Mouse (Mus musculus) brain, embryonic 14.5 days (tissue): ENCODE results near the gene Adamtsl2. TPM values are rescaled to one million over a fixed set of nuclear protein-coding genes. Genes with fewer than 3 reads are reported as not detected.

Source experiments
- DNase-seq: peaks from one replicate; pipeline ENCODE4 v3.0.0-alpha.2; 2011; ENCODE audit warnings: low read depth
- CTCF ChIP-seq: fragments of 200-500 bp; IDR thresholded peaks from 2 replicates; pipeline ENCODE4 v1.5.1; 2012; ENCODE audit warnings: inconsistent platforms, mild to moderate bottlenecking, moderate library complexity, borderline replicate concordance; ENCODE audit not compliant: insufficient read depth, insufficient read length; ENCODE audit errors: extremely low read depth
- POLR2A ChIP-seq: fragments of 200-500 bp; IDR thresholded peaks from 2 replicates; pipeline ENCODE4 v1.6.1; 2012; ENCODE audit warnings: mild to moderate bottlenecking, inconsistent platforms, borderline replicate concordance; ENCODE audit not compliant: poor library complexity, insufficient read depth, insufficient read length, severe bottlenecking; ENCODE audit errors: extremely low read depth
- polyA plus RNA-seq: library from polyadenylated mRNA; depleted of rRNA; stranded (reverse); fragments of >200 nt; gene quantifications from 2 replicates; pipeline ENCODE4 v1.2.3, GENCODE M21; 2012; rRNA removed

Gene Adamtsl2
- polyA plus RNA-seq, 1 experiment = 14.3 TPM

GRCm38 (mm10) chr2:27144957-27145356 is 65.8 kb downstream of the Adamtsl2 start:
- DNase-seq = peak; percentile 48
- TF ChIP-seq POLR2A (no peak), CTCF (no peak)

- TF ChIP-seq CTCF (no peak), POLR2A (no peak)
- no peak for DNase-seq
Observed at GRCm38 (mm10) chr2:27146840-27147239, 67.7 kb downstream of the Adamtsl2 start.

GRCm38 (mm10) chr2:27149457-27149856 is 70.3 kb downstream of the Adamtsl2 start:
- DNase-seq = peak; percentile 36

GRCm38 (mm10) chr2:27154466-27155185 is 75.4 kb downstream of the Adamtsl2 start:
- no peak for DNase-seq
- TF ChIP-seq POLR2A (no peak), CTCF (no peak)

More at GRCm38 (mm10) chr2:27149457-27149856, 70.3 kb downstream of the Adamtsl2 start:
- TF ChIP-seq POLR2A (no peak), CTCF (no peak)

GRCm38 (mm10) chr2:27156596-27156995 is 77.4 kb downstream of the Adamtsl2 start:
- TF ChIP-seq POLR2A (no peak), CTCF (no peak)
- DNase-seq = peak; percentile 32

Other genes starting within 250 kb of the Adamtsl2 start
- not detected in 2 replicates for gene Abo, start 214.4 kb upstream of the Adamtsl2 start, polyA plus RNA-seq
- 24.6 and 30.1 TPM in 2 replicates for gene Surf6, start 176.5 kb upstream of the Adamtsl2 start, polyA plus RNA-seq
- 119 and 181 TPM in 2 replicates for gene Med22, start 168.7 kb upstream of the Adamtsl2 start, polyA plus RNA-seq
- gene Rpl7a, start 168.6 kb upstream of the Adamtsl2 start, polyA plus RNA-seq = 1,440 and 1,580 TPM in 2 replicates
- 51.2 and 56.7 TPM in 2 replicates for gene Surf2, start 163.0 kb upstream of the Adamtsl2 start, polyA plus RNA-seq
- 60.6 and 68.5 TPM in 2 replicates for gene Surf1, start 162.8 kb upstream of the Adamtsl2 start, polyA plus RNA-seq
- gene Surf4, start 145.5 kb upstream of the Adamtsl2 start, polyA plus RNA-seq = 97.7 and 102 TPM in 2 replicates
- 0.21 and 0.23 TPM in 2 replicates for gene Stkld1, start 145.3 kb upstream of the Adamtsl2 start, polyA plus RNA-seq
- 40.8 and 46.6 TPM in 2 replicates for gene Rexo4, start 115.0 kb upstream of the Adamtsl2 start, polyA plus RNA-seq
- 0.12 TPM in 1 of 2 replicates, not detected in the other for gene Adamts13, start 106.0 kb upstream of the Adamtsl2 start, polyA plus RNA-seq
- gene Cacfd1, start 69.5 kb upstream of the Adamtsl2 start, polyA plus RNA-seq = 95.9 and 110 TPM in 2 replicates
- gene Slc2a6, start 51.4 kb upstream of the Adamtsl2 start, polyA plus RNA-seq = 7.2 and 8.2 TPM in 2 replicates
- gene Mymk, start 7.2 kb upstream of the Adamtsl2 start, polyA plus RNA-seq = 0.26 and 0.73 TPM in 2 replicates
- gene Fam163b, start 63.1 kb downstream of the Adamtsl2 start, polyA plus RNA-seq = 5.6 and 7.2 TPM in 2 replicates
- gene Dbh, start 85.9 kb downstream of the Adamtsl2 start, polyA plus RNA-seq = 0.88 and 2.7 TPM in 2 replicates
- gene Sardh, start 169.0 kb downstream of the Adamtsl2 start, polyA plus RNA-seq = 2.8 and 4.7 TPM in 2 replicates